Mouse (Mus musculus): ENCODE data around the gene Adamts6.
A peak's percentile ranks its signal among the peaks of the same experiment; 100 is the strongest.

The Adamts6 gene

DNA sequence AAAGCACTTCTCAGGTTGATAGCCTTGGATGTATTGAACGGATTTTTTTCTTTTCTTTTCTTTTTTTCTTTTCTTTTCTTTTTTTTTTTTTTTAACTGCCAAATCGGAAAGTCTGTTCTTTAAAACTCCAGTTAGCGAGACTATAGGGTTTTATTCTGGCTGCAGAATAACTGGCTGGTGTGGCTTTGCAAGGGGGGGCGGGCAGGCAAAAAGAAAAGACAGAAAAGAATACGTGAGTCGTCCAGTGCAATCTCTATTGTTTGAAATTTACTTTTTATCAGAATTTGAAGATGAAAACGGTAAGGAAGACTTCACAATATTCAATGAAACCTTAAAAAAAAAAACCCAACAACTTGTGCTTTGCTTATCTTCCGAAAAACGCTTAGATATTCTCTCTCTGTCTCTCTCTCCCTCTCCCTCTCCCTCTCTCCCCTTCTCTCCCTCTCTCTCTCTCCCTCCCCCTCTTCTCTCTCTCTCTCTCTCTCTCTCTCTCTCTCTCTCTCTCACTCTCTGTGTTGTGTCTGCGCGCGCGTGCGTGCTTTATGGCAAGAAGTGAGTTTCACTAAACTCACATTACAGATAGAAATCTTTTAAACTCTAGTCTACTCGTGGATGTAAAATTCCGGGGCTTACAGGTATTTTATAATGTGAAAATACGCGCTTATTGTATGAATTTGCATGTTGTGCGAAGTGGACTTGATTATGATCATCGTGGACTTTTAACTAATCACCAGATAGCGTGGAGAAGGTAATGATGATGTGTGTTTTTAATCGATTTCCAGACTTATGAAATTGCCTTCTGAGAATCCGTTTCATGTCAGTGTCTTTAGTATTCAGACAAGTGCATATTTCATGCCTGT is at the start of gene Adamts6:
TSS of gene Adamts6 (plus strand) at position 470 of the 860 bp plus-strand sequence.
- no peak for DNase-seq (ENCODE audit: low spot score)

DNA sequence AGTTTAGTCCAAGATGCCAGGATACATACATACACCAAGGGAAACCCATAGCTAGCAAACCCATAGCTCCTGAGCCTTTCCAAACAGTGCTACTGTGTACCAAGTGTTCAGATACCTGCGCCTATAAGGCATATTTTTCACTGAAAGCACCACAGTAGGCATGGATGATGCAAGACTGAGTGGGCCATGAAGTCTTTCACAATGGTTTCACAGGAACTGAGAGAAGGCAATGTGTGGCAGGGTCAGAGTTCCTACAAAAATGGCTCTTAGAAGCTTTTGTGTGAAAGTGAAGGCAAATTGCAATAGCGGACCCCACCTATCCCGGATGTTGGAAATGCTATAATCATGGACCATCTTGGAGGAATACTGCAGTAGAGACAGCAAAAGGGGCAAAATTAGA is 28.6 kb upstream of the Adamts6 start:
- DNase-seq (ENCODE audit: low spot score): no peak

DNA sequence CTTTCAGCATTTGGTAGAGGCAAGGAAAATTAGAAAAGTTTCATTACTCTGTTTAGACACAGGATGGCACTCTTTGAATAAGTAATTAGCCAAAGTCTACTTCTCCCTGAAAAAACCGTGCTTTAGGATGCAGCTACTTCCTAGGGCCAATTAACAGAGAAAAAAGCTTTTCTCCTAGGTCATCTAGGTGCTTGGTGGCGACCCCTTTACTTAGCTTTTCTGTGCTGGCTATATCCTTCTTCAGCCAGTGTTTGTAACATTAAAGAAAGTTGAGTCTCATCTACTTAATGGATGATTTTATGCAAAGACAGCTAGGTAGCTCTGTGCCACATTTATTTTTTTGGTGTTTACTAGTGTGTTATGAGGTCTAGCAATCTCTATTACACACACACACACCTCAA is 2.6 kb upstream of the Adamts6 start:
- DNase-seq (ENCODE audit: low spot score): no peak

DNA sequence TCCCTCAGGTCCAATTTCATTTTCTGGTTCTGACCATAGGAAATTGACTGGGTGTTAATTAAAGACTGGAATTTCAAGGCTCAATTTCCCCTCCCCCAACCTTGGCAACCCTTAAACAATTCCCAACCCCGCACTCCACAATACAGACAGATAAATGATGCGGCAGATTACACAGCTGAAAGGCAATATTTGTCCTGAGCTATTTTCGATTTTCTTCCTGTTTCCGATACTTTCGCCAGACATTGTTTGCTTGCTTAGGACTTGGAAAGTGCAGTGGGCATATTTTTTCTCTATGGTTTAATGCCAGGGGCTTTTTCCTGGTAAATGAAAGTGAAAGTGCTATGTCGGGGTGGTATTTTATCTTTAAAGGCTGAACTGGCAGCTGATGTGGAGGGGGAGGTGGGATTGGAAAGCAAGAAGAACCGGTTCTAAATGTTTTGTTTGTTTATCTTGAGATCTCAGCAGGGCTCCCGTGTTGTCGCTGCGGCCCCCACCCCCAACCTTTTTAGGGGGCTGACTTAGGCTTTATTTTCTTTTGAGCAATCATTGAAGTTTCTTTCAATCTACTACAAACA is 1.8 kb upstream of the Adamts6 start:
- no peak for DNase-seq (ENCODE audit: low spot score)

DNA sequence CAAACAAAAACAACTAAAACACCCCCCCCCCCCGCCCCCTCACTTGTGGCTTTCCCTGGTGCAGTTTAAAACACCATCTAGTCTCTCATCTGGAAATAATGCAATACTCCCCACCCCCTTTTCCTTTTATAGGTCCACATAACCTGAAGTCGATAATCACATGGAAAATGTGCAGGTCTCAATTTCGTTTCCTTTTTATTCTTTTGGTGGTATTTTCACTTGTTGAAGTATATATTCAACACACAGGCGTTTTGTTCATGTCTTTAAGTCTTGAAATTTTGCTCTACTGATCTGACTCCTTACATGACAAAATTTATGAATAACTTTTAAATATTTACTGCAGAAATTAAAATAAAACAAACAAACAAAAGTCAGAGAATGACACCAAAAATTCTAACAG is 1.3 kb upstream of the Adamts6 start:
- DNase-seq (ENCODE audit: low spot score): no peak

DNA sequence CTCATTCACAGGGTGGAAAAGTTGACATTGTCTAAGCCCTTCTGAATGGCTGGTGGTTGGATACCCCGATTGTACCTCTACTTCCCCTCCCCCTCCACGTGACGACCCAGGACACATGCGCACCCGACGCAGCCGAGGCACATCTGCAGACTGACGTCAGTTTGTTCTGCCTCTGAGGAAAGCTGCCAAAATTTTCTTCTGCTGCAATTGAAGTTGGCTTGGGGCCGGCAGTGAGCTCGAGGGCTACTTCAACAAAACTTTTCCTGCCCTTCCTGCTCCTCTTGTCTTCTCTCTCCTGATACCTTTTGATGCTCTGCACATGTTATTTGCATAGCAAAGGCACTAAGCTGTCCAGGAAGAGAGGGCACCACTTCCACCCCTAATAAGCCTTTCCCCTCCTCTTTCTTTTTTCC is 732 bp upstream of the Adamts6 start:
- peak; percentile 83 for DNase-seq (ENCODE audit: low spot score)

DNA sequence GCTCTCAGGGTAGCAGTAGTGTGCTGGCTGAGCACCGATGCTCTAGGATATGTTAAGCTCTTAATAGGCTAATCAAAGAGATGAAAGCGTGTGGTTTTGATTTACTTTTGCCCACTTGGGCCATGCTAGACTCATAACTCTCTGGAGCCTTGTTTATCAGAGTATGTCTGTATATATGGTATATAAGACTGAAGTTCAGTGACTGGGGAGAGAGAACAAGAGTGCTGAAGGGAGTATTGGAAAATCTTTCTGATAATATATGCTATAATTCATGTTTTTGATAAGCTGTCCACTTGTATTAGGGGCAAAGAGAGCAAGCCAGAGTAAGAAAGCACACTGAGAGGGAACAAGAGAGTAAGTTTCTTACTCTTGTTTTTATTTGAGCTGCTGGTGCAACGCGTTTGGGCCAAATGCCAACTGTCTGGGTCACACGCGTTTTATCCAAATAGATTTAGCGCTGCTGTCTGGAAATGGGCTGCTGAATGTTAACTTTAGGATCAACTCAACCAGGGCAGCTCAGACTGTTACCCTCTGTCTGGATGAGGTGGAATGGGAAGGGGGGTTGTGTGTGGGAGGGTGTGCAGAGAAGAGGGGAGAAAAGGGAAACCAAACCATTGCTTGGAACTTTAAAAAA is 708 bp downstream of the Adamts6 start:
- DNase-seq (ENCODE audit: low spot score): no peak

DNA sequence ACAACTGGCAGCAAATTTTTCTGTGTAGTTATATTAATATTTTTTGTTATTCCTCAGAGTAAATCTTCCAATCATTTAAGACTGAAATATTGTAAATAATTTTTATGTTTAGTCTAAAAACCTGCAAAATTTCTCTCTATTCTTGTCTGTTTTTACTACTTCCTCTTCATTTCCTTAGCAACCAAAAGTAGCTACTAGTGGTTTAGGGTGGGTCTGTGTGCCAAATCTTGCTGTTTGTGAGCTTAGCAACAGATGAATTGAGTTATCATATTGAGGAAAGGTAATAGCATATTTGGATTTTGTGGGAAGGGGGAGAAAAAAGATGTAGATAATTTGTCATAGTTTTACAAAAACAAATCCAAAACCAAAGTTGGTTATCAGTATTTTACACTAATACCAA is 1.5 kb downstream of the Adamts6 start:
- no peak for DNase-seq (ENCODE audit: low spot score)

DNA sequence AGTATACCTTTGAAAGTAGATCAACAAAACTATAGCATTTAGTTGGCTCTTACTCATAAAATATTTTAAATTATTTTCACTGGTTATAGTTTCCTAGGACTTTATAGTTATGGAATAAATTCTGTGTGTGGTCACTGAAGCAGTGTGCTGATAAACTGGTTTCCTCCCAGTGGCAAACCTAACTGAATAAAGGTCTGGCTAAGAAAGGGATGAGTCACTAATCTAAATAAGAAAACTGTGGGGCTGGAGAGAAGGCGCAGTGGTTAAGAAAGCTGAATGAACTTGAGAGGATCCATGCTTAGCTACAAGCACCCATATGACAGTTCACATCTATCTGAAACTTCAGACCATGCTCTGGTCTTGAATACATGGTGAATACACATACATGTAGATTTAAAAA is 7.8 kb downstream of the Adamts6 start:
- DNase-seq (ENCODE audit: low spot score): no peak

DNA sequence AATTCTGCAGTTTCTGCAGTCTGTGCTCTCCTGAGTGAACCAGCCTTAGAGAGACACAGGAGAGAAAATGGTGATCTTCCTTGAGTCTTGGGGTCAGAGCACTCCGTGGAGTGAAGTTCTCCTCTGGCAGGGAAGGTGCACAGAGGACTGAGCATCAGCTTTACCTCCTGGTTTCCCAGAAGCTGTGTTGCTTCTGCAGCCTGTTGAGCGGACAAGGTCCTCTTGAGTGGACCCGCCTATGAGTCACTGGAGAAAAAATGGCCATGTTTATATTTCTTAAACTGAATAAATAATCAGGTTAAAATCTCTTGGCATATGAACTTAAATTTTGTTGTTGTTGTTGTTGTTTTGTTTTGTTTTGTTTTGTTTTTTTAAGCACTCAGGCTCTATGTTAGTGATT is 41.7 kb downstream of the Adamts6 start:
- DNase-seq (ENCODE audit: low spot score): no peak

DNA sequence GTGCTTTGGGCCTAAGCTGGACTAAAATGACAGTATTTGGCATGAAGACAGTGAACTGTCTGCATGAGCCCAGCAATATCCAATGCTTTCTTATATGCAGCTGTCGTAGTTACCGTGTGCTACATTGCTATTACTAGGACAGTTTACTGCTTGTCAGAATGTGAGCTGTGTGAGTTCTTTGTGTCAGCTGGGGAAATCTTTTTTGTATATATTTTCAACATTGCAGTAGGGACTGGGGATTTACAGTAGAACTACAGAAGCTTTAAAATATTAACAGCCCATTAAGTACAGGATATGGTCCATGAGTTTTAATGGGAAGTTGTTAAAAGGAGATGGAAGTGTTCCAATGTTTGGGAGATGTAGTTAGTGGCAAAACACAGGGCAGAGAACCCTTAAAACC is 42.1 kb downstream of the Adamts6 start:
- DNase-seq (ENCODE audit: low spot score): no peak

DNA sequence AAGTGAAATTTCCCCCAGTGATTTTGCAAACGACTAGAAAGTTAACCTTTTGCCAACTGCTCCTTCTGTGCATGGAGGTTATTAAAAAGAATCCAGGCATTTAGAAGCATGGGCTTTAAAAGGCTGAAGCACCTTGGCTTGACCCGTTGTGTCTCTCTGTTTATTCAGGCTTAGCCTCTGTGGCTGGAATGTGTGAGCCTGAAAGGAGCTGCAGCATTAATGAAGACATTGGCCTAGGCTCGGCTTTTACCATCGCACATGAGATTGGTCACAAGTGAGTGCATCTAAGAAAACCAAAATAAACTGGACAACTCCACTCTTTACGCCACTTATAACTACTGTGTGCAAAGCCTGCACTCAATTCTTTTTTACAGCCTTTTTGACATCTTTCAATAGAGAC is 65.0 kb downstream of the Adamts6 start:
- no peak for DNase-seq (ENCODE audit: low spot score)

DNA sequence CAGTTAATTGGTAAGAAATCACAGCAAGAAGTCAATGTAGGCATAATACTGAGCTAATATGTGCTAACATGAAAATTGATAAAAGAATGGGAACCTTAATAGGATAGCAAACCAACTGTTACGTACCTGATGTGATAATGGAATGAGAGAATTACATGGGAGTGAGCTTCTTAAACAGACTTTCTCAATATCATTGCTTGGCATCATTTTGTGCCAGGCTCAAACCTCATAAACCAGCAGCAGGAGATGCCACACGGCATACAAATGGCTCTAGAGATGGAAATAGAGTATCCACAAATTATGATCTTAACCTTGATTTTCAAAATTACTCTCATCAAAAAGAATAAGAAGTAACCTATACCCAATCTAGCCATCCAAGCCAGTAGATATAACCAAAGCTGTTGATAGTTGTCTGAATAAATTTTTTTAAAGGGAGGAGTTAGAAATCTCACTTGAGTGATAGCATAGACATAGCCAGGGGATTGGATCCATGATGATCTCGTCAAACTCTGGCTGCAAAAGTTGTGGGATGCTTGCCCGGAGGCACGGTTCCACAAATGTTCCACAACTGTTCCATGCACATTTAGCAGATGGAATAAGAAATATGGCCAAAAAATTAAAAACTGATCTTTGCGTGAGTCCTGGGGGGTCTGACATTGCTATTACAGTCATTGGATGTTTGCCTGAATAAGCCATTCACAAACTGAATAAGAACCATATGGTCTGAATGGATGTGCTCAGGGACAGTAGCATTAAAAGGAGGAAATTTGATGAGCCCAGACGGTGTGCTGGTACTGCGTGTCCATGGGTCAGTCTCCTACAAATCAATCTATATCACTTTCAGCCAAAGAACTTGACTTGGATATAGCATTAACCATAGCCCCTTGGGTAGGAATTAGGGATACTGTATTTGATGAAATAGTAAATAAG is 106.1 kb downstream of the Adamts6 start:
- no peak for DNase-seq (ENCODE audit: low spot score)

DNA sequence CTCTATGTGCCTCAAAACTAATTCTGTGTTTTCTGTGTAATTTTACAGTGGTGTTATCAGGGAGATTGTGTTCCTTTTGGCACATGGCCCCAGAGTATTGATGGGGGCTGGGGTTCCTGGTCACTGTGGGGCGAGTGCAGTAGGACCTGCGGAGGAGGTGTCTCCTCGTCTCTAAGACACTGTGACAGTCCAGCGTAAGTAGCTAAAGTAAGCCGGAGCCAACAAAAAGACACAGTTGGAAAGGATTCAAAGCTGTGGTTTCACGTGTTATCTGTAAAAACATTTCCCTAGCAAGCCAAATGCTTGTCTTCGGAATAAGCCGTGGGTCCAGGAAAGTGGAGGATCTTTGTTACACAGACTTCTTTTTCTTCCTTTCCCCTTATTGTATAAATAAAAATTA is 110.2 kb downstream of the Adamts6 start:
- no peak for DNase-seq (ENCODE audit: low spot score)

DNA sequence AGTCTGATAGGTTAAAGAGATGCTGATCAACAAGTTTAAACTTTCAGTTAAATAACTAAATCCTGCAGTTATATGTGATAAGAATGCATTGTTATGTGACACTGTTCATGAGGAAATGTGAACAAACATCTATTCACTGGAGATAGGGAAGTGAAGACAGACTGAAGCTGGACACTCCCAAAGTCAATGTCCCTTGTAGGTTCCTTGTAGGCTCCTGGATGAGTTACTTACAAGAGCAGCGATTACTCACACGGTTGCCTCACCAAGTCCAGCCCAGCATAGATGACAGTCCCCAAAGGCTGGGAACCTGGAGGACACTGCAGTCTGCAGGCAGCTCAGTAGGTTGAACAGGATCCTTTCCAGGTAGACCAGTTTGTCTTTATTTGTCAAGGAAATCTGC is 145.1 kb downstream of the Adamts6 start:
- DNase-seq (ENCODE audit: low spot score): no peak

DNA sequence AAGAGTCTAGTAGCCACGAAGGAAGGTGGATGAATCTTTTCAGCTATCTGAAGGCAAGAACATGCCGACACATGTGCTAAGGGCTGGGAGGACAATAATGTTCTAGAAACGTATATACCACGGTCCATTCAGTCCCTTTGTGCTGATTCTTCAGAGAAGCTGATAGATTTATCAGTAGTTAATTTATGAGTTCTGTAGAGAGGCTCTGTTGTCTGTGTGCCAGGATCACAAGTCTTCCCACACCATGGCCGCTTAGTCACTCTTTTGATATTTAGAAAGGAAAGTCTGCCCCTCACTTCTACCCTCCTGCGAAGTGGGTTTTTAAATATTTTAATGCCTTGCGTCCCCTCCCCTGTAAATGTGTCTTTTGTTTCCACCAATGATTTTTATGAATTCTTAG is 154.9 kb downstream of the Adamts6 start:
- DNase-seq (ENCODE audit: low spot score): no peak

DNA sequence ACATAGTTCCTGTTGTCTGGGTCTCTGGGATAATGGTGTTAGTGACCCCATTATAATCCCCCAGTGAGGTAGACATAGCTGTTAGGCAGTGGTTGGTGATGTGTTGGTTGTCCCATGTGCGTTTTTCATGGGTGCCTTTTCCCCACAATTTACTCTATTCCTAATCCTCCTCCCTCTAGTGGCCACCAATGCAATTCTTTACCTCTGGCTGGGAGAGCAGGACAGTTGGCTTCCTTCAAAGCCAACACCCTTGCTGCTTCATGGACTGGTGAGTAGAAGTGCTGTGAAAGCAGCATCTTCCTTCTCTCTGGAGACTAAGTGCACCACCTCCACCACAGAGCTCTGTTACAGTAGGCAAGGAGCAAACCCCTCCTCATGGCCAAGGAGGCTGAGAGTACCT is 157.8 kb downstream of the Adamts6 start:
- DNase-seq (ENCODE audit: low spot score): no peak

DNA sequence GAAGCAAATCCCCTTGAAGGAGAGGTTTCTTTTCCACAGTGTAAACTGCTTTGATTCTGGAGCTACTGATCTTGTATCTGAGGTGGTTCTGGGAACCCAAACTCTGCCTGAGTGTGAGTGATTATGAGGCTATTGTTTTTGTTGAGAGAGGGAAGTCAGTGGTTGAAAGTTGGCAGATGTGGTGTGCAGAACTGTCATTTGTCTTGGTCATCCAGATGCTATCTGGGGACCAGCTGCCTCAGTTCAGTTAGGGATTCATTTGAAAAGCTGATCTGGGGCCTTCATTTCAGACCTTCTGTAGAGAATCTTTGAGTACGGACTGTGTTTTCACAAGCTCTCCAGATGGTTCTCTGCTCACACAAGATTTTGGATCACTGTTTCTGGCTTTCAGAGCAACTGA is 159.3 kb downstream of the Adamts6 start:
- DNase-seq (ENCODE audit: low spot score): no peak

DNA sequence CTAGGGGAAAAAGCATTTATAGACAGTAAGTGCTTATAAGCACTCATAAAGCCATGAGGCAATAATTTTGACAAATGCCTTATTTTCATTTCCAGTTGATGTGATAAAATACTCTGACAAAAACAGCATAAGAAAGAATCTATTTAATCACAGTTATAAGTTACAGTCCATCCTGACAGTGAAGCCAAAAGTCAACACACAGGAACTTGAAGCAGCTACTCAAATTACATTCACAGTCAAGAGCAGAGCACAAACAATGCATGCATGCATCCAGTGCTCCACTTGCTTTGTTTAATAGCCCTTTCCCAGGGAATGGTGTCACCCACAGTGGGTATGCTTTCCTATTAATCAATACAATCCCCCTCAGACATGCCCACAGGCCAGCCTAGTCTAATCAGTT is 159.8 kb downstream of the Adamts6 start:
- DNase-seq (ENCODE audit: low spot score): no peak

DNA sequence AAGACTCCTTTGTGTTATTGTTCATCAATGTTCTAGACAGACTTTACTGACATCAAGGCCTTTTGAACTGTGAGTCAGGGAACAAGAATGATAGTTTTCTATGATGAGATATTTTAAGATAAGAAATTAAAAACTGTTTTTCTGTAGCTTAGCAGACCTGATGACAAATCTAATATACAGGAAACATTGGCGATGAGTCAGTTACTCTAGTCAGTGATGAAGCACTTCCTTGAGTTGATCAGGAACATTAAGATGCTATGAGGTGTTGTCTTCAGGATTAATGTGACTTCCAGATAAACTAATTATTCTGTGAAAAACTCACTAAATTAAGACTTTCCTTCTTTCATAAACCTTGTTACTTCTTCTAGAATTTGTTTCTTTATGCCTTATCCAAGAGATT is 160.7 kb downstream of the Adamts6 start:
- no peak for DNase-seq (ENCODE audit: low spot score)

DNA sequence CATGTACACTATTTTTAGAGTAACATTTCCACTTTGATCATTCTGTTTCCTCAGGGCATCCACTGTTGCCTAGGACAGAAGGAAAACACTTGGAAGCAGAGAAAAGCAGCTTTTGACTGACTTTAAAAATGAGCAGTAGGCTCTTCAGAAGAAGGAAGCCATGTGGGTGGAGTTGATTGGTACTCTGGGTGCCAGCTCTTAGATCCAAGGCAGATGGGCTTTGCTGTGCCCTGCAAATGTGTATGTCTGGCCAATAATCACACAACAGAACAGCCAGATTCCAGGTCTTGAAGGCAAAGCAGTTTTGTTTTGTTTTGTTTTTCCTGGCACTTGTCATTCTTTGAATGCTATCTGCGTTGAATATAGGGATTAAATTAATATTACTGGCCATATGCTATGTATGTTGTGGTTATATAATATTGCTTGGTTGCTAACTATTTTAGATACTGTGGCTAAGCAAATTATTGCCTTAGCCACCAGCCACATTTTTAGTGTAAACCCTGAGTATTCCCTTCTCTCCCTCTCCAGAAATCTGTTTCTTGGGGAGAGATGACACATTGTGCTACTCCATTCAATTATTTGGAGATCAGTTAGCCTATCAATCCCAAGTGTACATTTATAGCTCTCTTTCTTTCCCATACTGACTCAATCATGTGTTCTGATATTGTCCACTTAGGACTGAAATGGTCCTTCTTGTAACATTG is 165.8 kb downstream of the Adamts6 start:
- DNase-seq (ENCODE audit: low spot score): no peak

DNA sequence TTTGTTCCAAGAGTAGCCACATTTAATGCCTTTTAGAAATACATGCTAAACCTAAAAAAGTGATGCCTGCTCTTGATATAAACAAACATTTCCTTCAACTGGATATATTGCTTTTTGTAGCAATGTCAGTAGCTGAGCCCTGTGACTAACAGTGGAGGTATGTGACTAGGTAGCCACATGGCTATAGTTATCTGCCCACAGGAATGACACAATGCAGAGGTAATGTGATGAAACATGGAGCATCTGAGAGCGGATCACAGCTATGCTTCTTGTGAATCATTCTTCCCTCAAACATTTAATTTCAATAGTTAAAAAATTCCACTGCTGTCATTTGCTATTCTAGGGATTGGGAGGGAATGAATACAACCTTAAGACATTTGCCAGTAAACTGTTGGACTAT is 172.7 kb downstream of the Adamts6 start:
- DNase-seq (ENCODE audit: low spot score): no peak

Data from ovary, postnatal 14 days (tissue).